Mouse (Mus musculus) spleen, adult 2 months (tissue): ENCODE data around the gene Ubiad1. TPM values are rescaled to one million over a fixed set of nuclear protein-coding genes. Genes with fewer than 3 reads are reported as not detected.

Experiments
- DNase-seq, 2 experiments: peaks; one replicate each; pipeline versions ENCODE4 v3.0.0 to v3.0.0-alpha.2; 2012 to 2021; ENCODE audit warnings: low spot score in 2 of 2, low read depth in 1 of 2
- H3K27ac ChIP-seq: fragments of 200-500 bp; 2 replicates; pipeline ENCODE4 v1.5.1; 2012; ENCODE audit warnings: low read length, inconsistent platforms; ENCODE audit not compliant: insufficient read depth
- H3K27me3 ChIP-seq: fragments of 200-500 bp; 2 replicates; pipeline ENCODE4 v1.6.1; 2012; ENCODE audit warnings: mild to moderate bottlenecking, moderate library complexity, low read length, inconsistent platforms; ENCODE audit not compliant: control insufficient read depth, insufficient read depth
- H3K36me3 ChIP-seq: fragments of 200-500 bp; 2 replicates; pipeline ENCODE4 v1.6.1; 2012; ENCODE audit warnings: mild to moderate bottlenecking, low read length, inconsistent platforms; ENCODE audit not compliant: control insufficient read depth, insufficient read depth
- H3K4me1 ChIP-seq: fragments of 200-500 bp; 2 replicates; pipeline ENCODE4 v1.6.1; 2011; ENCODE audit warnings: inconsistent platforms; ENCODE audit not compliant: control insufficient read depth, insufficient read depth, insufficient read length
- H3K4me3 ChIP-seq: fragments of 200-500 bp; 2 replicates; pipeline ENCODE4 v1.5.1; 2011; ENCODE audit warnings: mild to moderate bottlenecking, inconsistent platforms; ENCODE audit not compliant: insufficient read depth, insufficient read length; ENCODE audit errors: extremely low read depth
- CTCF ChIP-seq: fragments of 200-500 bp; IDR thresholded peaks from 2 replicates; pipeline ENCODE4 v1.5.1; 2011; ENCODE audit warnings: mild to moderate bottlenecking, inconsistent platforms; ENCODE audit not compliant: insufficient read depth, insufficient read length, insufficient replicate concordance; ENCODE audit errors: extremely low read depth
- POLR2A ChIP-seq: fragments of 200-500 bp; IDR thresholded peaks from 2 replicates; pipeline ENCODE4 v1.6.1; 2011; ENCODE audit warnings: low read depth, low read length, inconsistent platforms
- WGBS: fragments of 180-500 bp; shearing (Covaris S2); methylation state at CpG from one replicate; pipeline ENCODE4 v1.1.7; 2018; 5-methylcytosine and 5-hydroxymethylcytosine counted together
- polyA plus RNA-seq: library from polyadenylated mRNA; depleted of rRNA; stranded (reverse); fragments of >200 nt; gene quantifications from 2 replicates; pipeline ENCODE4 v1.2.3, GENCODE M21; 2012

Ubiad1 gene
- polyA plus RNA-seq, 1 experiment = 13.2 TPM

DNA sequence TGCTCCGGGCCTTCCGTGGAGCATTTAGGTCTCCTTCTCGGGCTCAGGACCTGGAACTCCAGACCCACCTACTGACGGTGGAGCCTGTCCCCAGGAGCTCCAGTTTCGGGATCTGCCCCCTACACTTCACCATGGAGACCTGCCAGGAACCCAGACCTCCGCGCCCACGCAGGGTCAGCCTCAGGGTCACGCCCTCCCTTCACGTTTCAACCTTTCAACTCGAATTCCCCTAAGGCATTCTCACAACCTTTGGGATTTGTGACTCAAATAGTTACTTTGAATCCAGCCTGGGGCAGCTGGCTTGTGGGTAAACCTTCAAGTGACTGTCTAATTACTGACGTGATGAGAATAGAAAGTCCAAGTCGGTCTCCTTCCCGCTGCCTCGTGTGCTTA is 4.3 kb upstream of the Ubiad1 start:
- Histone ChIP-seq H3K4me3 (peak overlapping the region; percentile 71), H3K27ac (peak overlapping the region; percentile 44), H3K36me3 (peaks cover 7% of the 10 kb centered on the region), H3K4me1 (peaks cover 9% of the 10 kb centered on the region; the same call in 1 of the 2 replicates), H3K27me3 (no peaks in the 10 kb centered on the region)
- no peak for TF ChIP-seq CTCF
- TF ChIP-seq POLR2A = no peak
- DNase-seq = no peak
- WGBS = 0% methylated on average over 15 of the region's 15 CpGs

DNA sequence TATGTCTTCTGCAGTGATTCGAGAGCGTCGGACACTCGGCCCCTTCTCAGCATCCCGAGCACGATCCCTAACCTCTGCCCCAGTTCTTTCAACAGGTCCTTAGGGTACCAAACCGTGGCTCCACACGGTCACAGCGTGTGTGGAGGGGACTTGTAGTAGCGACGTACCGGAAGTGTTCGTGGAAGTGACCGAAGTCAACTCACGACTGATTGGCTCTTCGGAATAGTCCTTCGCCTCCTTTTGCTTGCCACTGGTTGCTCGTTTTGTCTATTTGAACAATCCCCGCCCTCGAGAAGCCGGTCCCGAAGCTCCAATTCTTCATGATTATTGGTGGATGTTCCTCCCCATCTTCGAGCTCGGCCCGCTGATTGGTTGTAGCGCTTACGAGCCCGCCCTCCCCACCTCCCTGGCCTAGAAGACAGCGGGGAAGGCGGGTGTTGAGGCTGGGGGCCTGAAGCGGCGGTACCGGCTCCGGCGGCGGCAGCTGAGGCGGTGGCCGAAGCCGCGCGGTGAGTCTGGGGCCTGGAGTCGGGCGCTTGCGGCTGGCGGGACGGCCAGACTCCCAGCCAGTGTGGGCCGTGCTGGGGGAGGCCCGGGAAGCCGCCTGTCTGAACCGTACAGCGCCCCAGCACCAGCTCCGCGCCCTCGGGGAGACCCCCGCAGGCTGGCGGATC is 3.7 kb upstream of the Ubiad1 start, which contains the start of gene Mtor:
TSS of gene Mtor (plus strand) at position 433 of the 674 bp plus-strand sequence.
- no peak for TF ChIP-seq CTCF
- TF ChIP-seq POLR2A = peak; percentile 80
- under 1% methylated on average over 54 of the region's 56 CpGs for WGBS
- peak; percentile 92 to 97 for DNase-seq

DNA sequence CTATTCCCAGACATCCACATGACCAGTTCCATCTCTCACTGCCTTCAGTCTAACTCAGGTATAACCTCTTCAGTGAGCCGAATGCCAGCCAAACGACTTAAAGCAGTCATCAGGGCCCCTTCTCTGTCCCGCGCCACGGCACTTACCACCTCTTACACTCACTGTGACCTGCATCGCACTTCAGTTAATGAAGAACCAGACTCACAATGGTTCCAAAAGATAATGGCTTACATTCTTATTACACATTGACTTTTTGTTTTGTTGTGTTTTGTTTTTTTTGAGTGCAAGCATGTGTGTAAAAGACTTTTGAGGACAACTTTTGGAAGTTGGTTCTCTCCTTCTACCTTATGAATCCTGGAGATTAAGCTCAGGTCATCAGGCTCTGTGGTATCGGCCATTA is 2.0 kb downstream of the Ubiad1 start:
- DNase-seq = no peak
- TF ChIP-seq CTCF (no peak), POLR2A (no peak)
- H3K4me1 ChIP-seq = peaks cover 7% of the 10 kb centered on the region; the same call in 1 of the 2 replicates
- 94% methylated on average over 7 of the region's 7 CpGs for WGBS
- H3K27me3 ChIP-seq = no peaks in the 10 kb centered on the region
- no peak overlapping the region for H3K4me3 ChIP-seq
- H3K27ac ChIP-seq = no peak overlapping the region
- no peaks in the 10 kb centered on the region for H3K36me3 ChIP-seq

More for the DNA sequence above, 3.7 kb upstream of the Ubiad1 start, which contains the start of gene Mtor:
- Histone ChIP-seq H3K27me3 (no peaks in the 10 kb centered on the region), H3K27ac (peak within 1 kb of the TSS; percentile 68), H3K4me1 (peaks cover 11% of the 10 kb centered on the region; the same call in 1 of the 2 replicates), H3K36me3 (peaks cover 2% of the 10 kb centered on the region), H3K4me3 (peak within 1 kb of the TSS; percentile 71)

DNA sequence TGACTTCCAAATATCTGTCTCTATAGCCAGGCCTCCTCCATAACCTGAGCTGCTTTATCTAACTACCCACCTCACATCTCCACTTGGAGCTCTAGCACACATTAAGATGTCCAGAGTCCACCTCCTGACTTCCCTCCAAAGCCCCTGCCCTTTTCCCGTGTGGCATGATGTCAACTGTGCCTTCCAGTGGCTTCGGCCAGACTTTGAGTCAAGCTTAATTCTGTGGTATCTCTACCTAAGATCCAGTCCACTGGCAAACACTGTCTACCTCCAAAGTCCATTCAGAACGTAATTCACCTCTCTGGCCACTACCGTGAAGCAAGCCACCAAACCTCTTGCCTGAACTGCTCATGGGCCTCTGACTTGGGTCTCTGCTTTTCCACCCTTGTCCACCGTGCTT is 2.6 kb downstream of the Ubiad1 start:
- 91% methylated on average over 5 of the region's 5 CpGs for WGBS

DNA sequence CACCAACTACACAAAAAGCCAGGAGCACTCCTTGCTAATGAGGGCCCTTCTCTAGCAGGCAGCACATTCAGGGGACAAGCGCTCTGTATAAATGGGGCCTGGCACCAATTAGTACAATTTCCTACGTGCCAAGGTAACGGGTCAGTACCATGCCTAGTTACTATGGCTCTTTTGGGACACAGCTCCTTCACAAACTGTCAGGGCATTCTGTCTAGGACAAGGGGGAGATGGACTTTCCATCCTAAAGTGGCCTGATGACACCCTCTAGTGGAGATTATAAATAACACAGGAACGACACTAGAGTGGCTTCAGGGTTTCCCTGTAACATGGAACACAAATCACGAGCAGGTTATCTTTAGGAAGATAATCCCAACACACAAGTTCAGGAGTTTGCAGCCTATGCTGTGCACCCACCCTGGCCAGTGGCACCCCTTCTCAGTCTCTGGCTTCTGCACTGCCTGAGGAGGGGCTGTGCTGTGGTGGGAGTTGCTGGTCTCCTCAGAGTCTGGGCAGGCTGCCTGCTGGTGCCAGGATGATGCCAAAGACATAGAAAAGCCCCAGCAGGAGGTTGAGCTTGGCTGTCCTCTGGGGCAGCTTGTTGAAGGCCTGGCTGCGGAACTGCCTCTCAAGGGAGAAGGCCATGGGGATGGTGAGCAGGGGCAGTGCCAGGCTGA is 8.8 kb downstream of the Ubiad1 start:
- Histone ChIP-seq H3K4me3 (no peak overlapping the region), H3K36me3 (peaks cover 3% of the 10 kb centered on the region; the same call in 1 of the 2 replicates), H3K4me1 (no peaks in the 10 kb centered on the region), H3K27me3 (no peaks in the 10 kb centered on the region), H3K27ac (no peak overlapping the region)
- no peak for DNase-seq
- TF ChIP-seq POLR2A (no peak), CTCF (no peak)
- 80% methylated on average over 6 of the region's 6 CpGs for WGBS

More for the DNA sequence above, 2.6 kb downstream of the Ubiad1 start:
- no peak for DNase-seq
- Histone ChIP-seq H3K27me3 (no peaks in the 10 kb centered on the region), H3K36me3 (no peaks in the 10 kb centered on the region), H3K27ac (no peak overlapping the region), H3K4me1 (peaks cover 7% of the 10 kb centered on the region; the same call in 1 of the 2 replicates), H3K4me3 (no peak overlapping the region)
- TF ChIP-seq POLR2A = no peak
- no peak for TF ChIP-seq CTCF

DNA sequence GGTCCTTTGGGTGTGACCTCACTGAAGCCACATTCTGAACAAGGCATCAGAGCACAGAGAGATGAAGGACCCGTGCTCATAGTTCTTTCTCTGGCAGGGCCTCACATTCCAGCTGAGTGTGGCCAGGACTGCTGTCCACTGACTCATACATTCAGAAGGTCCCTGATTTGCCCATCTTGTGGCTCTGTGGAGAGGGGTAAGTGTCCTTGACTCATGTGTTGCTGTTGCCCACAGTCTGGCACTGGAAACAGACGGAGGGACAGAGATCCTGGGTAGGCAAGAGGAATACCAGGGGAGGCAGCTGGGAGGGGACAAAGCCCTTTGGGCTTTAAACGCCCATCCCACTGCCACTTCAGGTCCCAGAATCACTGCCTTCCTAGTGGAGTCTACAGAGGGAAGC is 9.5 kb downstream of the Ubiad1 start:
- DNase-seq = no peak
- H3K4me3 ChIP-seq = no peak overlapping the region
- H3K27ac ChIP-seq = no peak overlapping the region
- WGBS = 98% methylated on average over 3 of the region's 3 CpGs
- TF ChIP-seq POLR2A = no peak
- no peak for TF ChIP-seq CTCF
- peaks cover 3% of the 10 kb centered on the region; the same call in 1 of the 2 replicates for H3K36me3 ChIP-seq
- H3K27me3 ChIP-seq = no peaks in the 10 kb centered on the region
- no peaks in the 10 kb centered on the region for H3K4me1 ChIP-seq
